Mouse (Mus musculus) mature B cell (primary cell): ENCODE results near the gene Dnaaf3.

Experiments used
- in situ Hi-C: fragments of 300-500 bp; cut with MboI; formaldehyde crosslinking; loops from 2 replicates; pipeline ENCODE4 v1.14.3; 2019

Dnaaf3 gene

GRCm38 (mm10) chr7:4500892-4501471 lies 31.3 kb downstream of the Dnaaf3 start:
- in situ Hi-C loops, result no loop called here

DNA sequence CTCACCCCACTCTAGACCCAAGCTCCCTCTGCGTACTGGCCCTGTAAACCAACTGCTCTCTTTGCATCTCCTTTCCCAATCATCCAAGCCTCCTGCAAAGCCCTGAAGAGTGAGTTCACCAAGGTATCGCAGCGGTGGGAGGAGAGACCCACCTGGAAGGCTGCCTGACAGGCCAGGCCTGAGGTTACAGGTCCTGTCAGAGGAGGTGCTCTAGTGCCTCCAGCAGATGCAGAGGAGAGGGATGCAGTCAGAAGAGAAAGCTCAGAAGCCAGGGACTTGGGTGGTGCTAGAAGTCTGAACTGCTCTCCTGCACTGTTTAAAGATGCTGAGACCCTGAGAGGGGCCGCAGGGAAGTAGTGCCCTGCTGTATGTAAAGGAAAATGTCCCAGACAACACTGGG lies 33.2 kb downstream of the Dnaaf3 start:
- in situ Hi-C loops, result no loop called here

- in situ Hi-C loops, result no loop called here
Measured at GRCm38 (mm10) chr7:4498251-4498650, 34.0 kb downstream of the Dnaaf3 start.

- in situ Hi-C loops, result no loop called here
Measured at GRCm38 (mm10) chr7:4497271-4497903, 34.9 kb downstream of the Dnaaf3 start.

DNA sequence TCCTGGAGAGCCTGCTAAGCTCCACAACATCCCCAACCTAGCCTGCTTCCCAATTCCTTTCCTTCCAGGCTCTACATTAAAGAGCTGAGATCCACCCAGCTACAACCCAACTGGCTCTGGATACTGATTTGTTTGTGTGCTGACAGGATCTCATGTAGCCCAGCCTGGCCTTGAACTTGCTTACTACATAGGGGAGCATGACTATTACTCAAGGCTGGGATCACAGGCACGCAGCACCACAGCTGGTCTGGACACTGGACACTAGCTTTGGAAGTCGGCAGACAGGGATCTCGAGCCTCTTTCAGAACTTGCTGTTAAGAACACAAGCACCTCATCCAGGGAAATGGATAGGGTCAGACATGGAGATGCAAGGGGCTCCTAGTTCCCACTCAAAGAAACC lies 35.8 kb downstream of the Dnaaf3 start:
- in situ Hi-C loops, result no loop called here

- in situ Hi-C loops, result no loop called here
Measured at GRCm38 (mm10) chr7:4493991-4494390, 38.3 kb downstream of the Dnaaf3 start.

DNA sequence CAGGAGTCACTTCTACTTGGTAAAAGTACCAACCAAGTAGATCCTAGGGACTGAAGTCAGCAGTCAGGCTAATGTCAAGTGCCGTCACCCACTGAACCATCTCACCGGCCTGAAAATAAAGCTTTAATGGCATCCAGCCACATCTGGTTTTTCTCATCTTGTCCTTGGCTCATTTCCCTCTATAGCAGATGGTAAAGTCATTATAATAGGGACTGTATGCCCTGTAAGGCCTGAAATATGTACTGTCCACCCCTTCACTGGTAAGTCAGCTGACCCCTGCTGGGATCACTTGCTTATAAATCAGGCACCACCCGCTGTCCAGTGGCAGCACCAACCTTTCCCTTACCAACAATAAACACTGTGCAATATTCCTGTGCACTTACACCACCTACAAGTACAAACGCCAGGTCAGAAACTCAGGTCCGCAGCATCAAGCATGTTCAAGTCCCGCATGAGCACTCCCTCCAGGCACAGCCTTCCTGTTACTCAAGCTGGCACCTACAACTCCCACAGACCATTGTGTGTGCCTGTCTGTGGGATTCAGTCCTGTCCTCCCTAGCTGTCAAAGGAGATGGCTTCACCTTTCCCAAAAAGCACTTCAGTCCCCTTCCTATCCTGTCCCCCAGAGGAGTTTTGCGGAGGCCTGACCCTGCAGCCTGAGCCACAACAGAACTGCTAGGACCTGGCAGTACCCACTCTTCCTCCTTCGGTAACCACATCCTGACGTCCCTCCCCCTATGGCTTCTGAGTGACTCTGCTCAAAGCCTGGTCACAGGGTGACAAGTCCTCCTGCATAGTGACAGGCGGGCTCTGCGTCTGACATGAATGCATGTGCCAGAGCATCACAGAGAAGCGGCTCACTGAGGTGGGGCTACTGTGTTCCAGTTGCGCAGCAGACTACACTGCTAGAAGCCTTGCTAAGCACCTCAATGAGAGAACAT lies 39.7 kb downstream of the Dnaaf3 start:
- in situ Hi-C loops, result no loop called here

GRCm38 (mm10) chr7:4491308-4491707 lies 40.9 kb downstream of the Dnaaf3 start:
- in situ Hi-C loops, result no loop called here

GRCm38 (mm10) chr7:4482281-4482680 lies 50.0 kb downstream of the Dnaaf3 start:
- in situ Hi-C loops, result no loop called here

GRCm38 (mm10) chr7:4479674-4480073 lies 52.6 kb downstream of the Dnaaf3 start:
- in situ Hi-C loops, result no loop called here

GRCm38 (mm10) chr7:4478796-4479291 lies 53.4 kb downstream of the Dnaaf3 start:
- in situ Hi-C loops, result no loop called here

DNA sequence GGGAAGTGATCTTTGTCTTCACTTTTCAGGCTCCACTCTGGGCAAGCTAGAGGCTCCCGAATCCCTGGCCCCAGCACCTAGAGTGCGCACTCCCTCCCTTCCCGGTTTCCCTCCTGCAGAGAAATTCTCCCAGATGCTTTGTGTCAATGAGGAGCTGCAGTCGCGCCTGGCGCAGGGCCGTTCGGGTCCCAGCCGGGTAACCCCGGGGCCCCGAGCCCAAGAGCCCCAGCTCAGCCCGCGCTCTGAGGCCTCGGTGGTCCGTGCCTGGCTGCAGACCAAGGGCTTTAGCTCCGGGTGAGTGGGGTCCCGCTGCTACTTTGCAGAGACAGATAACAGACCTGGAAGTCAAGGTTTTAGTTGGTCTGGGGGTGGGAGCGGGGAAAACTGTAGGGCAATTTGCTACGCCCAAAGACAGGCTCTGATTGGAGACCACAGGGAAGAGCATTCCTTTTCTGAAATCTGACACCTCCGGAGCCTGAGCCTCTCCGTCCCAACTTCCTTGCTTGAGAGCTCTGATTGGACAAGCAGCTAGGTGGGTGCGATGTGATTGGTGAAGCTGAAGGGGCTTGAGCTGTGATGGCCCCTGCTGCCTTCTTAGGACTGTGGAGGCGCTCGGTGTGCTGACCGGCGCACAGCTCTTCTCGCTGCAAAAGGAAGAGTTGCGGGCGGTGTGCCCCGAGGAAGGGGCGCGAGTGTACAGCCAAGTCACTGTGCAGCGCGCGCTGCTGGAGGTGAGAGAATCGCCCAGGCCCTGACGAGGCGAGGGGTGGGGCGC lies 54.0 kb downstream of the Dnaaf3 start:
- in situ Hi-C loops, result no loop called here

DNA sequence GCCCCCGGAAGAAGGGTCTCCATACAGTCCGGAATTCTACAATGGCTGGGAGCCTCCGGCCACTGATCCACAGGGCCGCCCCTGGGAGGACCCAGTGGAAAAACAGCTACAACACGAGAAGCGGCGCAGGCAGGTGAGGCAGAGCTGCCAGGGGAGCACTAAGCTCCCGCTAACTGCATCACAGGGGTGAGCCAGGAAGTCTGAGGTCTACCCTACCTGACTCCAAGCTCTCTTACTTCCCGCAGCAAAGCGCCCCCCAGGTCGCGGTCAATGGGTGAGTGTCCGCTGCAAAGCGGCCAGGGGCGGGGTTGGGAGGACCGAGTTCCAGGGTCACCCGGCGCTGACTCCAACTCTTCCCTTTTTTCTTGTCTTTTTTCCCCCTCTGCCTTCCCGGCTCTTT lies 58.3 kb downstream of the Dnaaf3 start:
- in situ Hi-C loops, result no loop called here
